Mouse (Mus musculus) 416B (cell line): Measurements from ENCODE around the gene Tfpi.

Experiments
- DNase-seq: peaks from one replicate; pipeline ENCODE4 v3.0.0; 2011; ENCODE audit warnings: low read depth

Tfpi gene

GRCm38 (mm10) chr2:84476577-84476976 lies at the start of gene Tfpi:
TSS of gene Tfpi (minus strand) at chr2:84476775.
- no peak for DNase-seq

- no peak for DNase-seq
Measured at GRCm38 (mm10) chr2:84526221-84526620, 49.6 kb upstream of the Tfpi start.

- DNase-seq: no peak
Measured at GRCm38 (mm10) chr2:84525806-84526205, 49.2 kb upstream of the Tfpi start.

- DNase-seq: no peak
Measured at GRCm38 (mm10) chr2:84525047-84525446, 48.5 kb upstream of the Tfpi start.

GRCm38 (mm10) chr2:84523994-84524393 lies 47.4 kb upstream of the Tfpi start:
- no peak for DNase-seq

GRCm38 (mm10) chr2:84523103-84523865 lies 46.7 kb upstream of the Tfpi start:
- DNase-seq: peak; percentile 20

- no peak for DNase-seq
Measured at GRCm38 (mm10) chr2:84519514-84520067, 43.0 kb upstream of the Tfpi start.

- no peak for DNase-seq
Measured at GRCm38 (mm10) chr2:84518767-84519166, 42.2 kb upstream of the Tfpi start.

- no peak for DNase-seq
Measured at GRCm38 (mm10) chr2:84513281-84513680, 36.7 kb upstream of the Tfpi start.

- DNase-seq: no peak
Measured at GRCm38 (mm10) chr2:84511508-84511907, 34.9 kb upstream of the Tfpi start.

GRCm38 (mm10) chr2:84511036-84511435 lies 34.5 kb upstream of the Tfpi start:
- no peak for DNase-seq

GRCm38 (mm10) chr2:84504954-84505394 lies 28.4 kb upstream of the Tfpi start:
- peak; percentile 59 for DNase-seq

- DNase-seq: peak; percentile 62
Measured at GRCm38 (mm10) chr2:84504285-84504684, 27.7 kb upstream of the Tfpi start.

GRCm38 (mm10) chr2:84498921-84499320 lies 22.3 kb upstream of the Tfpi start:
- DNase-seq: no peak

GRCm38 (mm10) chr2:84495108-84495507 lies 18.5 kb upstream of the Tfpi start:
- DNase-seq: no peak

- no peak for DNase-seq
Measured at GRCm38 (mm10) chr2:84493626-84494025, 17.1 kb upstream of the Tfpi start.

GRCm38 (mm10) chr2:84491715-84492114 lies 15.1 kb upstream of the Tfpi start:
- no peak for DNase-seq

- DNase-seq: no peak
Measured at GRCm38 (mm10) chr2:84487705-84488291, 11.2 kb upstream of the Tfpi start.

GRCm38 (mm10) chr2:84481863-84482262 lies 5.3 kb upstream of the Tfpi start:
- DNase-seq: peak; percentile 86

- DNase-seq: peak; percentile 90
Measured at GRCm38 (mm10) chr2:84479036-84479435, 2.5 kb upstream of the Tfpi start.

- DNase-seq: no peak
Measured at GRCm38 (mm10) chr2:84477759-84478158, 1.2 kb upstream of the Tfpi start.

- DNase-seq: no peak
Measured at GRCm38 (mm10) chr2:84476131-84476530, 444 bp downstream of the Tfpi start.

GRCm38 (mm10) chr2:84475601-84476000 lies 974 bp downstream of the Tfpi start:
- no peak for DNase-seq
